Mouse (Mus musculus) inflammation-experienced regulatory T-cells, adult 6 months (primary cell): ENCODE measurements around the gene Med17. TPM values are rescaled to one million over a fixed set of nuclear protein-coding genes. Genes with fewer than 3 reads are reported as not detected.

Experiments
- ATAC-seq: one replicate; pipeline ENCODE4 v1.8.0; 2017
- polyA plus RNA-seq, 3 experiments: library from polyadenylated mRNA; unstranded; fragments of 100-300 nt; shearing (Covaris generic); gene quantifications; one replicate each; pipeline ENCODE4 v1.2.1; 2017

Med17 gene
- polyA plus RNA-seq, 3 experiments from 2014 or later, result 21.2 to 39.0 (median 24.7) TPM

GRCm38 (mm10) chr9:15233604-15234003 is 46.1 kb downstream of the Med17 start:
- no peak for ATAC-seq

- no peak for ATAC-seq
These were observed 47.3 kb downstream of the Med17 start for GRCm38 (mm10) chr9:15232445-15232844.

GRCm38 (mm10) chr9:15224912-15225311 is 54.8 kb downstream of the Med17 start:
- ATAC-seq, result no peak

- ATAC-seq, result no peak
These were observed 66.0 kb downstream of the Med17 start for GRCm38 (mm10) chr9:15213695-15214094.

- ATAC-seq, result no peak
These were observed 67.9 kb downstream of the Med17 start for GRCm38 (mm10) chr9:15211876-15212275.

Other genes with a start within 250 kb of the Med17 start
- 10 to 100 TPM; 21.8 to 27.3 (median 22.6) TPM for gene Panx1, start 234.5 kb downstream of the Med17 start, polyA plus RNA-seq
- gene Hephl1, start 167.8 kb downstream of the Med17 start, polyA plus RNA-seq, result not detected
- not detected for gene Vstm5, start 40.9 kb downstream of the Med17 start, polyA plus RNA-seq
- gene Taf1d, start 26.3 kb upstream of the Med17 start, polyA plus RNA-seq, result 100 to 1,000 TPM; 108 to 150 (median 131) TPM
- gene 4931406C07Rik, start 26.5 kb upstream of the Med17 start, polyA plus RNA-seq, result 1 to 10 TPM; 3.2 to 7.2 (median 5.0) TPM
- gene Cep295, start 77.9 kb upstream of the Med17 start, polyA plus RNA-seq, result 10 to 100 TPM; 20.4 to 31.8 (median 30.6) TPM
- gene Smco4, start 213.5 kb upstream of the Med17 start, polyA plus RNA-seq, result 10 to 100 TPM; 12.3 to 61.1 (median 54.2) TPM